Mouse (Mus musculus) naive thymus-derived CD4-positive, alpha-beta T cell, adult 2 months (primary cell): ENCODE measurements at regions not wholly inside any gene's neighbourhood (a gene's known extent, or its start where the extent isn't known, plus 50 kb on each side); places are given as distances from the start of the nearest gene placed in this dataset.

Experiments used
- DNase-seq: peaks from one replicate; pipeline ENCODE4 v3.0.0-alpha.2; 2011; ENCODE audit warnings: low read depth

DNA sequence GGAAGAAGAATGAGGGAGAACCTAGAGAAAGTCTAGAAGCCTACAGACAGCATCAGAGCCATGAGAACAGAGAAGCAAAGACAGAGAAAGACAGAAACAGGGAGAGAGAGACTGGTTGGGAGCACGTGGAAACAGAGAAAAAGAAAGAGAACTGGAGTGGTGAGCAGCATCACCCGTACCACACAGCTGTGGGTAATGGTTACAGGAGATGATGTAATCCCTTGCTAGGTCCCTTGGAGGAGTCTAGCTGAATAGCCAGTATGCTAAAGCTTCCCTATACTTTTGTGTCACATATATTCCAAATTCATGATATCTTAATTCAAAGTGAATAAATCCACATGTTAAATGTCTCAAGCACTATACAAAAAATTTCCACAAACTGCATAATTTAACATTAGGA is 284.0 kb downstream of the 4930544G11Rik start:
- DNase-seq = no peak

DNA sequence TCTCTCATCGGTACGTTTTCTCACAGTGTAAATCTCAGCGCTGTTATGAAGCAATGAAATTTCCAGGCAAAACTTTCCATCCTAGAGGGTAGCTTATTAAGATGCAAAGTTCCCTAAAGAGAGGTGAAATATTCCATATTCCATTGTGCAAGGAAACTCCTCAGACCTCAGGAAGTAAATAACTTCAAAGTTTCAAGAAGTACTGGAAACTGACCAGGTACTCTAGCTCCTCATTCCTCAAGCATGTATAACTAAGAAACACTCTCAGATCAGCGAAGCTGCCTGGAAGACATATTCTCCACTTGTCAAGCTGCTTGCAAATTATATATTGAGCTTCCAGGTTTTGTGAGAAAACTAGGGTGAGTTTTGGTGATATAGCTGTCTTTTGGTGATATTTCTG is 279.8 kb upstream of the Mad2l1 start:
- no peak for DNase-seq

DNA sequence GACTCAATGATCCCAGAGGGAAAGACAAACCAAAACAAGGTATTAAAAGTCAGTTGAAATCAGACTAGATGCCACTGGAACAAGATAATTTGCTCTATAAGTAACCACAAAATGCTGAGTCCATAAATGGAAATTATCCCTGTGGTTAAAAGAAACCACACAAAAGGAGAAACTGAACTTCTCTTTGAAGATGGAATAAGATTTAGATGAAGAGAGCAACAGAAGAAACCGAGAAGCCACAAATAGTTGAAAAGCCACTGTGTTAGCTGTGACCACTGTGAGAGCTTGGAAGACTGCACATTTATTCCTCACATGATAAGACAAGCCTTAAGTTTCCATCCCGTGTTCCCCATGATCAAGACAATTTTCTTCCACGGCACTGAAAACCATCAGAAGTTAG is 271.8 kb upstream of the Mad2l1 start:
- no peak for DNase-seq

DNA sequence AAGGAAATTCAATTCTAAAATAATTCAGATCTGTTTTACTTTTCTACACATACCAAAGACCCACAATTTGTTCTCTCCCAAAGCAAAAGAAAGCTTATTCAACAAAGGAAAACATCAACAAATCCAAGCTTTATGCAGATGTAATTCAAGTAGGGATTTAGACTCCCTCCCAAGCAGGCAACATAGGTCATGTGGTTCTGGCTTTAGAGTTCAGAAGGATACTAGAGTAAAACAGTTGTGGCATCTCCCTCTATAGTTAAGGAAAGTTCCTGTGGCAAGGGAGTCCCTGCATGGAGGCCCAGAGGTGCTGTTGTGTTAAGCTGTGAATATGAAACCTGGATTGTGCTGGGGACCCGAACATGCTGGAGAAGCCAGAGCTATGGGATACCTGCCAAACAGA is 271.3 kb upstream of the Mad2l1 start:
- no peak for DNase-seq

DNA sequence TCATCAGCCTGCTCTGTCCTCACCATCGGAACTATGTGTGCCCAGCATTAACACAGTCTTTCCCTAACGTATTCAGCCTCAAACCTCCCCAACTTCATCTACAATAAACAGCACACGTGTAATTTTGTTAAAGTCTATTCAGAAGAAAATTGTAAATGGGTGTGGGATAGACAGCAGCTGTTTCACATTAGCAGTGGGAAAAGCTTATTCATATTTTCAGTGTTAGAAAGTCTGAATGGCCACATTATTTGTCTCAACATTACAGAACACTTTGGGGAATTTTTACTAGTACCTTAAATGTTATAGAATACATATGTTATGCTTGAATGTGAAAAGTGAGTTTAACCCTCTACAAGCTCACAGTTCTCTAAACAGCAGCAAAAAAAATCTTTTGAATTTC is 266.8 kb upstream of the Mad2l1 start:
- DNase-seq = no peak

DNA sequence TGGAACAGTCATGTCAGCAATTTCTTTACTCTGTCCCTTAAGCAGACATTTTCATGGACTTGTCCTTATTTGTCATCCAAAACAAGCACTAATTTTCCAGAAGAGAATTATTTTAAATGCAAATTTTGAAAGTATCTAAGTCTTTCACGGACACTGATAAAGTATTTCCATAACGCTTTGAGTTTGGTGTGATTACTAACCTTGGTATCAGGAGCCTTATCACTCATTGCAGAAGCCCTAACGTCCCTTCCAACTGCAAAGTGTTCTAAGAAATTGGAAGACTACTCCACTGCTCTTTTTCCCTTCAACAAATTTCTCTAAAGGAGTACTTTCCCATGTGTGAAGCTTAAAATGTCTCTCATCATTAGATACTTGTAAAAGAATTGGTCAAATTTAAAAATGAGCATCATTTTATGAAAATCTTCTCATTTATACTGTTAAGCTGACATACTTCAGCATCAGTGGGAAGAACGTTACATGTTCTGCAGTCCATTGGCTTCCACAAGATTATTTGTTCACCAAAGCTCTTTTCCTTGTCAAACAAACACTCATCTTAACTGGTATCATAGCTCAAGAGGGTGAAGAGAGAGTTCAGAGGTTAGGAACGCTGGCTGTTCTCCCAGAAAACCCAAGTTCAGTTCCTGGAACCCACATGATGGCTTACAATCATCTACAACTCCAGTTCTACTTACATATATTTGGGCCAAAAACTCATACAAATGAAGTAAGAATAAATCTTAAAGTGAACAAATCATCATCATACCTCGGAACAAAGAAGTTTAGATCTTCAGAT is 263.6 kb upstream of the Mad2l1 start:
- no peak for DNase-seq

GRCm38 (mm10) chr6:66272216-66272615 is 263.0 kb upstream of the Mad2l1 start:
- no peak for DNase-seq

- no peak for DNase-seq
Observed at GRCm38 (mm10) chr6:66274737-66275136, 260.5 kb upstream of the Mad2l1 start.

DNA sequence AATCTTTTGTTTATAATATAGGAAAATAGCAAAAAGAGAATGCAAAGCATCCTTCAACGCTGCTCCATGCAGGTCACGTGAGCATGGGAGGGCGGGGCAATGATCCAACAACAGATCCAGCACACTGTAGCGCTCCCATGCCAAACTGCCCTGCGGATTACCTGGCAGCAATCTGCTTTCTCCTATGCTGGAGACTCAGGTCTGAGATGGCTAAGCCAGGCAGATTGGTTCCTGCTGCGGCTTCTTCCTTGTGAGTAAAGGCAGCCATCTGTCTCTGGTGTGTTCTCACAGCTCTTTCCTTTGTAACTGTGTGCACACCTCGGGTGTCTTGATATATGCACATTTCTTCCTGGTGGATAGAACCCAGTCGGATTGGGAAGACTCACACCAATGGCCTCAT is 254.5 kb upstream of the Mad2l1 start:
- no peak for DNase-seq

GRCm38 (mm10) chr6:66282566-66283115 is 252.5 kb upstream of the Mad2l1 start:
- DNase-seq = no peak

GRCm38 (mm10) chr6:66283521-66283920 is 251.7 kb upstream of the Mad2l1 start:
- no peak for DNase-seq

GRCm38 (mm10) chr6:66287607-66288006 is 247.6 kb upstream of the Mad2l1 start:
- no peak for DNase-seq

DNA sequence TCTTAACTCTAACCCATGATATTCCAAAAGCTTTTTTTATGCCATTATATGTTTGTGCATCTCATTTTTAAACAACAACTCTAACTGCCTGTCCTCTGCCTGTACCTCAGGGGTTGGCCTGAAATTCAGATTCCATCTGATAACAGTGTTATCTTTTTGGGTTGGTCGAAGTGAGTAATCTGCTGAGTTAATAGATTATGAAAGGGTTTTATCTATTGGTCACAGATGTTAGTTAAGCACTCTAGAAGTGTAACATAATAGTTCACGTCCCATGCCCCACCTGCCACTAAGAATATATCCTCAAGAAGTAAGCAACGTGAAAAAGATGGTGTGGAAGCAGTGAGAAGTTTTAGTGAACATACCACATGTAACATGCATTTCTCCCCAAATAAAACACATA is 246.0 kb upstream of the Mad2l1 start:
- DNase-seq = no peak

- DNase-seq = no peak
Observed at GRCm38 (mm10) chr6:66291576-66291975, 243.6 kb upstream of the Mad2l1 start.

DNA sequence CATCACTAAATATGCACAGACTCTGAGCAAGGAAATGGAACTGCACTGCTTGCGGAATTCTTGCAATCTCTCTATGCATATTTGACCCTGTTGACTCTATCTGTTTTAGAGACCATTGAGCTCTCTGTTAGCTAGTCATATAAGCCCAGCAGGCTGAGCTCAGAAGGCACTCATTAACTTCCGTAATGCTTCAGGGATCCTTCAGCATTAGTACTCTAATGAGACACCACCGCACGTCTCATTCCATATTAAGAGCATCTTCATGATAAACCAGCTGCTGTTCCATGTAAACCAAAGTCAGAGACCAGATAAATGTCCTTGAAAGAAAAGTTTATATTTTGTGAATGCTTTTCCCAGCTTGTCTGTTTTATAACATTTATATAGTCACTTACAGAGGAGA is 237.1 kb upstream of the Mad2l1 start:
- DNase-seq = no peak

DNA sequence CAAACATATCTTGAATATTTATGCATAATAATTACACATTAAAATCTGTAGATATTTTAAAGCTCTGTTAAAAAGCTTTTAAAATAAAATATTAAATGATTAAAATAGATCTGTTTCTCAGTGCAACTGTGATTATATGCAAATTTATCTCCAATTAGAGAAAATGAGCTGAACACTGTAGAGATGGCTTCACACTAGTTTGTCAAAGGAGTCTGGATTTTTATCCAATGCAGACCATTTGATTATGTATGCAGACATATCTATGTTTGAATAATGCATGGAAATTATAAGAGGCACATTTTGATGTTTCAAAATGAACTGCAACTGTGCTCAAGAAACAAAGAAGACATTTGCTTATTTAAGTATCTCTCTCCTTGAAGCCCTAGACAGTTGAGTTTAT is 235.0 kb upstream of the Mad2l1 start:
- DNase-seq = no peak

- DNase-seq = no peak
Observed at GRCm38 (mm10) chr6:66344848-66345247, 190.3 kb upstream of the Mad2l1 start.

GRCm38 (mm10) chr6:66347356-66347755 is 187.8 kb upstream of the Mad2l1 start:
- no peak for DNase-seq

DNA sequence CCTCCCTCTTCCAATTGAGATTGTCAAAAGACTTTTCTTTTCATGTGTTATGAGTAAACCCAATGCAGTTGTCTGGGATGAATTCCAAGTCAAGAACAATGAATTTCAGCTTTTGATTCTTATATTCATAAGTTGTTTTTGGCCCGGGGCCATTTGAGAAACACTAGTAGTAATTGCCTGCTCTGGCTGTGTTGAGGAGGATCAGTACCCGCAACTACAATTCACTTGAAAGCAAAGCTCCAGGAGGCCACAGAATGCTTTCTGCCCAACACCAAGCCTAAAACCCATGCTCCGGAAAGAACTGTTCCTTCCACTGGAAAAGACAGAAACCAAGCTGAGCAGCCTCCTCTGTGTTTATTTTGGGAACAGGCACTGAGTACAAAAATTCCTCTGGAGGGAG is 174.1 kb upstream of the Mad2l1 start:
- no peak for DNase-seq

DNA sequence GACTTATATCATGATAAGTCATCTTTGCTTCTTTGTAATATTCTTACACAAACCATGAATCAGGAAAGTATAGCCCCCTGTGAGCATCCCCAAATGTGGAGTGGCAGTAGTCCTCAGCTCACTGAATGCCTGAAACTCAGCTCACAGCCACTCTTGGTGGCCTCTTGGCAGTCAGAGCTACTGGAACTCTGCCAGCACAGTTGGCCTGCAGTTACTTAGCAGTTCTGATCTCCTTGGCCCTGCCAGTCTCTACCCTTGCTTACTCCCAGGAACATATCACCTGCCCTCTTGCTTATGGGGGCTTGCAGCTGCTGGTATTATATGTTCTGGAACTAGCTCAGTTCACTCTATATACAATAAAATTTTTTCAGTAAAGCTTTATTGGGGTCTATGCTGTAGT is 167.9 kb upstream of the Mad2l1 start:
- no peak for DNase-seq

DNA sequence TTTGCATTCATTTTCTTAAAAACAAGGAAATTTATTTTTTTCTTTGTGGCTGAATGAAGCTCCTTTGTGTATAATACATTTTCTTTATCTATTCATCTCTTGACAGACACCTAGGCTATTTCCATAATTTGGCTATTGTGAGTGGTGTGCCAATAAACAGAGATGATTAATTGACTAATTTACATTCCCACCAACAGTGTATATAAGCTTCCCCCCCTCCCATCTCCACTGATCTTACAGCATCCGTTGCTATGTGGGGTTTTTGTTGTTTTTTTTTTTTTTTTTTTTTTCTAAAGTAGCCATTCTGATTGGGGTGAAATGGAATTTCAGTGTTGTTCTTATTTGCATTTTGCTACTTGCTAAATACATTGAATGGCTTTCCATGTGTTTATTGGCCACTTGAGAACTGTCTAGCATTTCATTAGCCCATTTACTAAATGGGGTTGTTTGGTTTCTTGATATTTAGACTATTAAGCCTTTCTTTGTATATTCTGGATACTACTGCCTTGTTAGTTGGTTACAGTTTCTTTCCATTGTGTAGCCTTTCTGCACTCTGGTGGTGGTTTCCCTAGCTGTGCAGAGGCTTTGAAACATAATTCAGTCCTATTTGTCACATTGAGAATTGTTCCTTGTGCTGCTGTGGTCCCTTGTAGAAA is 153.8 kb upstream of the Mad2l1 start:
- DNase-seq = no peak

DNA sequence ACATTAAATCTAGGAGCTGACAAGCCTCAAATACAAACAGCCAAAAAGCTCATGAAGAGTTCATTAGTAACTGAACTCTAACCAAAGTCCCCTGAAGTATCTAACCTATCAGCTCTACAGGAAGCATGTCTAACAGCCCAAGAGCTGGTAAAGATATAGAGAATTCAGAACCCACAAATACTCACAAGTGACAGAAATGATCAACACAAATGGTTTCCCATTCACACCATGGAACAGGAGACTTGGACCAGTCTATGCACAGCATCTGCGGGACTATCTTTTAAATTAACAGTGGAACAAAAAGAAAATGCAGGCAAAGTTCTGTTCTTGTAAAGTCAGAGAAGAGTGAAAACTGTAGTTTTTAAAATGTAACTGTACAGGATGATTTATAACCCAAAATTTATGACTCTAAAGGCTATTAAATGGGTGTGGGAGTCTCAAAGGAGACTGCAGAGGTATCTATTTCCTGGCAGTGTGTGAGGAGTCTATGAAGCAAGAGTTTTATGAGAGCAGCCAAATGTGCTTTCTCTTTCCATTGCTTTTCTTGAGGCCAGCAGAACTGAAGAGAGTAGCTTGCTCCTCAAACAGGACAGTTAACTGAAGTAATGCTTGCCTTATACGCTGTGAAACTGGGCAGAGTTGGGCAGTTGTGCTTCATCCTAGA is 152.7 kb upstream of the Mad2l1 start:
- DNase-seq = no peak

GRCm38 (mm10) chr6:66395147-66395546 is 140.0 kb upstream of the Mad2l1 start:
- no peak for DNase-seq
